Mouse (Mus musculus) G1E-ER4 (cell line): ENCODE results near the gene Itpkb. TPM values are rescaled to one million over a fixed set of nuclear protein-coding genes. Genes with fewer than 3 reads are reported as not detected.

Source experiments
- GATA1 ChIP-seq: IDR thresholded peaks from one replicate; pipeline ENCODE4 v1.8.0; 2012; ENCODE audit warnings: low read length, inconsistent platforms
- polyA plus RNA-seq: library from polyadenylated mRNA; stranded (reverse); fragments of >175 nt; gene quantifications from 2 replicates; pipeline ENCODE4 v1.2.3, GENCODE M21; 2012

Gene Itpkb
- polyA plus RNA-seq, 1 experiment, result 19.6 TPM

DNA sequence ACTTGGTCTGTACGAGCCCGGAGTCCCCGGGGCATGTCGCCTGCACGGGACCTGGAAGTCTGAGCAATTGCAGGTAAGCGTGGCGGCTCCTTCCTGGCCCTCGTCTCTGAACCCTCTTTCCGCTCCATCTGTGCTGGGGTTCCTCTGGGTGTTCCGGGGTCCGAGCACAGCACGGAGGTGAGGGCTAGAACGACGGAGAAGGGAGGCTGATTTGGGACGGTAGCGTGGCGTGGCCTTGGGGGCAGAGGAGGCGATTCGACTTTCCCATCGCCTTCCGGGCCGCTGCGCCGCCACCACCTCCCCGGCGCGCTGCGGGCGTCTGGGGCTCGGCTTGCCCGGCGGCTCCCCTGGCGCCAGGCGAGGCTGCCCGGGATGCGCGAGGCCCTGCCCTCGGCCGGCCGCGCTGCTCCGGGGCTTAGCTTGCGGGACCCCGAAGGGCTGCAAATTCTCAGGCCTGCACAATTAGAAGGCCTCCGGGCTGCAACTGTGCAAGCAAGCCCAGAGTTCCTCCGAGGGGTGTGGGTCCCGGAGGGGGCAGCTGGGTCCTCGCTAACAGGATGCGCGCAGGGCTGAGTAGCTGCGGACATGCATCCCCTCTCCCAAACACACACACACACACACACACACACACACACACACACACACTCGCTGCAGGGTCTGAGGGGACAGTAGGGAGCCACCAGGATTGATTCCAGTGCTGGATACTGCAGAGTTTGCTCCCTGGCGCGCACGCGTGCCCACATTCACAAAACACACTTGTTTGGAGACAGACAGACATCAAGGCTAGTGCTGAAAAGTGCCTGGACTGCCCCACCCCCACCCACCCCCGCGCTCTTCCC lies 641 bp downstream of the Itpkb start:
- no peak for TF ChIP-seq GATA1

GRCm38 (mm10) chr1:180331546-180332075 lies 1.3 kb downstream of the Itpkb start:
- TF ChIP-seq GATA1, result no peak

DNA sequence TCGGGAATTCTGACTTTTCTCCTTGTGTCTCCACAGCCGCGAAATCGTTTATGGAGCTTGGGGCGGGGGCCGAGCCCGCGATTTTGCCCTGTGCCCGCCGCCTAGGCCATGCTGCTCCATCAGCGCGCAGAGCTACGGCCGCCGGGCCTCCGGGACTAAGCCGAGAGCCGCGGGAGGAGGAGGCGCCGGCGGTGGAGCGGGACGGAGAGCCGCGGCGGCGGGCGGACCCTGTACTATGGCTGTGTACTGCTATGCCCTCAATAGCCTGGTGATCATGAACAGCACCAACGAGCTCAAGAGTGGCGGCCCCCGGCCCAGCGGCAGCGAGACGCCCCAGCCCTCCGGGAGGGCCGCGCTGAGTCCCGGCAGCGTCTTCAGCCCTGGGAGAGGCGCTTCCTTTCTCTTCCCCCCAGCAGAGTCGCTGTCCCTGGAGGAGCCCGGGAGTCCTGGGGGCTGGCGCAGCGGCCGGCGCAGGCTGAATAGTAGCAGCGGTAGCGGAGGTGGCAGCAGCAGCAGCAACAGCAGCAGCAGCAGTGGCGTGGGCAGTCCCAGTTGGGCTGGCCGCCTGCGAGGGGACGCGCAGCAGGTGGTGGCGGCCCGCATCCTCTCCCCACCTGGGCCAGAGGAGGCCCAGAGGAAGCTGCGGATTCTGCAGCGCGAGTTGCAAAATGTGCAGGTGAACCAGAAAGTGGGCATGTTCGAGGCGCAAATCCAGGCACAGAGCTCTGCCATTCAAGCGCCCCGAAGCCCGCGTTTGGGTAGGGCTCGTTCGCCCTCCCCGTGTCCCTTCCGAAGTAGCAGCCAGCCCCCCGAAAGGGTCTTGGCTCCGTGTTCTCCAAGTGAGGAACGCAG lies 2.0 kb downstream of the Itpkb start:
- TF ChIP-seq GATA1, result no peak

- TF ChIP-seq GATA1, result no peak
Observed at GRCm38 (mm10) chr1:180332928-180333440, 2.7 kb downstream of the Itpkb start.

DNA sequence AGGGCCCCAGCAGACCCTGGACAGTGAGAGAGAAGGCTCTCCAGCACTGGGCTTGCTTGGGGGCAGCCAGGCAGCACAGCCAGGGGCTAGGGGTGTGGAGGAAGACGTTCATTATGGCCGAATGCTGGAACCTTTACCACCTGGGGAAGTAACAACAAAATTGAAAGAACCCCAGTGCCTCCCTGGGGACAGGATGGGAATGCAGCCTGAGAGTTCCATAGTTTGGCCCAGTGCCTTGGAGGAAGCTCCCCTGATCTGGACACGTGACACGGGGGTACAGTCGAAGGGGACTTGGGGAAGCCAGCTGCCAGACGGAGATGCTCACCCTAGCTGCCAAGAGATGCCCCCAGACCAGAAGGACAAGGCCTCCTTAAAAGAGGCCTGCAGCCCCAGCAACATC lies 3.3 kb downstream of the Itpkb start:
- TF ChIP-seq GATA1, result no peak

- no peak for TF ChIP-seq GATA1
Observed at GRCm38 (mm10) chr1:180334541-180334940, 4.3 kb downstream of the Itpkb start.

- TF ChIP-seq GATA1, result no peak
Observed at GRCm38 (mm10) chr1:180335513-180336375, 5.5 kb downstream of the Itpkb start.

DNA sequence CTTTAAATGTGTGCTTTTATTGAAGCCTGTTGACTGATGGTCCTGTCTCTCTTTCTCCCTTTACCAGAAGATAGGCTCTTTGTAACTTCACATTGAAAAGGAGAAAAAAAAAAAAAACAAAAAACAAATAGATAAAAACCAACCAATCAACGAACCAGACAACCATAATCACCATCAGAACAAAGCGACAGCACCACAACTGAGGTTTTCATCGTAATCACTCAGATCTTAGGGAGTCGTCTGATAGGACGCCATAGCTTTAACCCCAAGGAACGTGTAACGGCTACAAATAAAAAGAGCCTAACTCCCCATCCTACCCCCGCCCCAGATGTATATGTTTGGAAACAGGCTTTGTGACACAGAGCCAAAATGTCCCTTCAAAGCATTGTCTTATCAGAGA lies 8.1 kb downstream of the Itpkb start:
- TF ChIP-seq GATA1, result no peak

DNA sequence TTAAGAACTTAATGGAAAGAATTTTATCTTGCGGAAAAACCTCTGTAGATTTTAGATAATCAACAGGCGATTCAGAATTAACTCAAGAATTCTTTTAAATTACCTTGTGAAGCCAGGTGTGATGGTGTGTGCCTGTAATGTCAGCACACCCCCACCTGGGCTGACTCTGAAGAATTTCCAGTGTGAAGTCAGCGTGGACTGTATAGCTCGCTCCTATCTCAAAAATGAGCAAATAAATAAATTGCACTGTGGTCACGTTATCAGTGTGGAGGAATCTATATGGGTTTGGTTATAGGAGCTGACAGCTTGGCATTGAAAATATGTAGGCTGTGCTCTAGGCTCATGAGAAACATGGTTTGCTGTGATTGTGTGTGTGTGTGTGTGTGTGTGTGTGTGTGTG lies 8.9 kb downstream of the Itpkb start:
- no peak for TF ChIP-seq GATA1

DNA sequence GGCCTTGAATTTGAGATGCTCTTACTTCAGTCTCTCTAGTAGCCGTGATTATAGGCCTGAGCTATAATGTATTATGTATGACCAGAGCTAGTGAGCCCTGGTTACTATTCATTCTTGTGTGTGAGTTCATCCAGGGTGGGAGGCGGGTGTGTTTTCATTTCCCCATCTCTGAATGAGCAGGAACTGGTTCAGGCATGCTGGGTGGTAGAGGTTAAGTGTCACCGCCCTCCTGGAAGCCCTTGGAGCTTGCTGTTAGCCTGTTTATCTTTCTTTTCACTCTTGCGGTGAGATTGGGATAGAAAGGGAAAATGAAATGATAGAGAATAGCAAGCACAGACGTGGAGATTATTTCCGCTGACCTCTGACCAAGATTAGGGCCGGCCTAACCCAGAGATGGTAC lies 12.7 kb downstream of the Itpkb start:
- TF ChIP-seq GATA1, result peak; percentile 48

DNA sequence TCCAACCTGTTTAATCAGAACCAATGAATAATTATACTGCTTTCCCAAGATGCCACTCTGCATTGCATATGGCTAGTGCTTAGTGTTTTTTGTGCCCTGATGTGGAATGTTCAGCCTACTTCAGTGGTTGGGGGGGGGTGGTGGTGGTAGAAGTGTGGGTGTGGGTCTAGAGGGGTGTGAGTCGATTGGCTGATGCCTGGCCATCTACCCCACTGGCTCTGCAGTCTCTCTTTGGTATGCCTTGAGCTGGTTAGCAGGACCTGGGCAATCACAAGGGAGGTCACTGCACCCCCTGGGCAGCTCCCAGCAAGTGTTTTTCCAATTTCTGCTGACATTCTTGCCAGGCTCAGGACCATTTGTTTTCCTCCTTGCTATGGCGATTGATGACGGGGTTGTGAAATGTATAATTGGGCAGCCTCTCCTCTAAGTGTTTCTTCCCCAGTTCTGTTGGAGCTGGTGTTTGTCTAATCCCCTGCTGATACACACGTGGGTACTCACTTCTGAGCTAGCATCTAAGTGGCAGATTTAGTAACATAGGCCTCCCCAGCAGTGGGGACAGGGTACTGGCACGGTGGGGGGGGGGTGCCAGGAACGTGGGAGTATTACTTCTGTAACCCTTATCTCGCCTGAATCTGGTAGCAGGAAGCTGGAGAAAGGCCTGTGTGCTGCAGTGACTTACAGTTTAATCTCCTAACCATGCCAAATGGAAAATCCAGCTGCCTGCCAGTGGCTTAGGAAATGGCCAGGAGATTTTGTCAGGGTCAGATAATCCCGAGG lies 13.3 kb downstream of the Itpkb start:
- no peak for TF ChIP-seq GATA1

DNA sequence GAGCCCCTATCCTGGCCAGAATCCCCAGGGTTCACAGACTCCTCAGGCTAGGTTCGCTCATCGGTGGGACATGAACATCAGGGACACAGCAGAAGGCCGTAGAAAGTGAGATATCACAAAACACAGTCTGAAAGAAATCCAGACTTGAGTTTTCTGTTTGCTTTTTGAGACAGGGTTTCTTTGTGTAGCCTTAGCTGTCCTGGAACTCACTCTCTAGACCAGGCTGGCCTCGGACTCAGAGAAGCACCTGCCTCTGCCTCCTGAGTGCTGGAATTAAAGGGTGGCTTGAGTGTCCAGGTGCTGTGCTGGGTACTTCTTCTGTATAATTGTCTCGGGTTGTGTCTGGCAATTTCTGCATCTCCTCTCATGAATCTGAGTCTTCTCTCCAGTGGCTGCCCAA lies 14.8 kb downstream of the Itpkb start:
- TF ChIP-seq GATA1, result no peak

GRCm38 (mm10) chr1:180347059-180347458 lies 16.8 kb downstream of the Itpkb start:
- TF ChIP-seq GATA1, result no peak

GRCm38 (mm10) chr1:180347907-180348306 lies 17.6 kb downstream of the Itpkb start:
- no peak for TF ChIP-seq GATA1
